Comparison of ENCODE assay signal across 8 mouse cellular contexts in genomic region chr1:39478057-39478895, GRCm38 (mm10). TPM values are rescaled to one million over a fixed set of nuclear protein-coding genes. Genes with fewer than 3 reads are reported as not detected.
DNase-seq lines count a peak whose midpoint lies in the region; ATAC-seq and TF ChIP-seq lines count a peak whose summit lies in the region.

Tbc1d8 (minus strand) TSS chr1:39478755.

- H3K9ac ChIP-seq in kidney, embryonic 15.5 days, result peak within 1 kb of the TSS; percentile 68
- peak within 1 kb of the TSS; percentile 96 for H3K9ac ChIP-seq in liver, adult 2 months (ENCODE audit: low read depth, low read length)

- peaks cover 8% of the 10 kb centered on the region for H3K27me3 ChIP-seq in C2C12 (ENCODE audit: control insufficient read depth, insufficient read depth, insufficient read length)
- peaks cover 13% of the 10 kb centered on the region for H3K27me3 ChIP-seq in heart, embryonic 10.5 days (ENCODE audit: insufficient read depth, poor library complexity, severe bottlenecking)
- peaks cover 11% of the 10 kb centered on the region; the same call in 1 of the 2 replicates for H3K27me3 ChIP-seq in kidney, embryonic 15.5 days
- no peaks in the 10 kb centered on the region for H3K27me3 ChIP-seq in liver, adult 2 months (ENCODE audit: control insufficient read depth, insufficient read depth, low read length)
- peaks cover 8% of the 10 kb centered on the region for H3K27me3 ChIP-seq in myocyte (ENCODE audit: control insufficient read depth, insufficient read depth, insufficient read length)

- H3K36me3 ChIP-seq in C2C12 (ENCODE audit: control insufficient read depth, insufficient read depth), result no peaks in the 10 kb centered on the region
- H3K36me3 ChIP-seq in heart, embryonic 10.5 days, result 0 out of 2 replicates have a peak, but pooled peaks cover 4% of the 10 kb centered on the region
- no peaks in the 10 kb centered on the region for H3K36me3 ChIP-seq in kidney, embryonic 15.5 days
- peaks cover 1% of the 10 kb centered on the region; the same call in 1 of the 2 replicates for H3K36me3 ChIP-seq in liver, adult 2 months (ENCODE audit: control insufficient read depth, insufficient read depth, low read length)
- H3K36me3 ChIP-seq in myocyte (ENCODE audit: control insufficient read depth, insufficient read depth), result no peaks in the 10 kb centered on the region

- H3K4me3 ChIP-seq in C2C12 (ENCODE audit: insufficient read depth, poor library complexity, severe bottlenecking), result peak within 1 kb of the TSS; percentile 23
- H3K4me3 ChIP-seq in heart, embryonic 10.5 days, result peak within 1 kb of the TSS; percentile 79
- H3K4me3 ChIP-seq in kidney, embryonic 15.5 days (replicated peaks), result peak within 1 kb of the TSS; percentile 62
- H3K4me3 ChIP-seq in liver, adult 2 months (ENCODE audit: insufficient read depth, low read depth, low read length), result peak within 1 kb of the TSS; percentile 94
- peak within 1 kb of the TSS; percentile 20 for H3K4me3 ChIP-seq in myocyte

- H3K9me3 ChIP-seq in heart, embryonic 10.5 days, result no peaks in the 10 kb centered on the region
- 0 out of 2 replicates have a peak, but pooled peaks cover 2% of the 10 kb centered on the region for H3K9me3 ChIP-seq in kidney, embryonic 15.5 days (replicated peaks)

- under 1% methylated on average over 86 of the region's 90 CpGs for WGBS in heart, embryonic 10.5 days
- WGBS in kidney, embryonic 15.5 days, result under 1% methylated on average over 89 of the region's 90 CpGs
- WGBS in liver, adult 2 months, result under 1% methylated on average over 79 of the region's 90 CpGs

- H3K79me2 ChIP-seq in C2C12 (ENCODE audit: control insufficient read depth, insufficient read depth) (no peaks in the 10 kb centered on the region), myocyte (ENCODE audit: control insufficient read depth, insufficient read depth) (no peaks in the 10 kb centered on the region)
- H3K79me2 ChIP-seq in liver, adult 2 months (ENCODE audit: control insufficient read depth, insufficient read depth, low read length), result peaks cover 21% of the 10 kb centered on the region

- peak within 1 kb of the TSS; percentile 91 for H3K27ac ChIP-seq in heart, embryonic 10.5 days
- H3K27ac ChIP-seq in kidney, embryonic 15.5 days, result peak within 1 kb of the TSS; percentile 88
- H3K27ac ChIP-seq in liver, adult 2 months (replicated peaks; ENCODE audit: insufficient read depth, low read depth, low read length), result peak within 1 kb of the TSS; percentile 85

- TF ChIP-seq POLR2A in brain, embryonic 14.5 days (IDR thresholded peaks at IDR 0.05; ENCODE audit: borderline replicate concordance, extremely low read depth, insufficient read depth, insufficient read length, poor library complexity, severe bottlenecking), result peak; percentile 95
- TF ChIP-seq POLR2A in liver, adult 2 months (IDR thresholded peaks at IDR 0.05; ENCODE audit: extremely low read depth, insufficient read depth, low read length), result peak; percentile 94
- TF ChIP-seq POLR2A in myocyte (IDR thresholded peaks at IDR 0.05; ENCODE audit: insufficient read length, low read depth), result peak; percentile 65

- H3K79me3 ChIP-seq in C2C12 (ENCODE audit: low read depth), result no peaks in the 10 kb centered on the region

- peak; percentile 92 for ATAC-seq in erythroblast, adult 5-6 weeks (replicated peaks; ENCODE audit: low FRiP score, poor library complexity, severe bottlenecking)
- peak; percentile 97 for ATAC-seq in kidney, embryonic 15.5 days (replicated peaks; ENCODE audit: low FRiP score)

- peak within 1 kb of the TSS; percentile 95 for H3K4me2 ChIP-seq in kidney, embryonic 15.5 days
- peak within 1 kb of the TSS; percentile 86 for H3K4me2 ChIP-seq in myocyte (ENCODE audit: low read depth)

- TF ChIP-seq CTCF in C2C12 (IDR thresholded peaks at IDR 0.05; ENCODE audit: control insufficient read depth, insufficient read depth, insufficient read length), result no peak
- no peak for TF ChIP-seq CTCF in brain, embryonic 14.5 days (IDR thresholded peaks at IDR 0.05; ENCODE audit: borderline replicate concordance, extremely low read depth, insufficient read depth, insufficient read length)
- TF ChIP-seq CTCF in liver, adult 2 months (IDR thresholded peaks at IDR 0.05; ENCODE audit: low read depth, low read length), result no peak

- H3ac ChIP-seq in C2C12 (ENCODE audit: control insufficient read depth, insufficient read length, low read depth) (peak within 1 kb of the TSS; percentile 72), myocyte (ENCODE audit: control insufficient read depth, insufficient read length) (peak within 1 kb of the TSS; percentile 22)

- DNase-seq in brain, embryonic 14.5 days (ENCODE audit: low read depth), result peak; percentile 94
- peak; percentile 96 for DNase-seq in heart, embryonic 10.5 days (ENCODE audit: low spot score)
- DNase-seq in liver, adult 2 months (ENCODE audit: extremely low read depth, low read depth, low spot score), result peak; percentile 58
- peak; percentile 79 to 91 for DNase-seq in spleen, postnatal 4 days (ENCODE audit: low spot score in 2 of 2)

- H3K4me1 ChIP-seq in heart, embryonic 10.5 days, result peaks cover 13% of the 10 kb centered on the region
- H3K4me1 ChIP-seq in kidney, embryonic 15.5 days, result peaks cover 29% of the 10 kb centered on the region
- H3K4me1 ChIP-seq in liver, adult 2 months (ENCODE audit: control insufficient read depth, insufficient read depth, low read length), result peaks cover 14% of the 10 kb centered on the region

TF ChIP-seq in C2C12, 6 proteins besides CTCF, POLR2A, EP300 and RAD21:
- no peak for TF ChIP-seq MAX (IDR thresholded peaks at IDR 0.05)
- no peak for TF ChIP-seq FOSL1 (IDR thresholded peaks at IDR 0.05; ENCODE audit: insufficient read depth, low read length, poor library complexity, severe bottlenecking)
- no peak for TF ChIP-seq CEBPB (IDR thresholded peaks at IDR 0.05; ENCODE audit: low read depth)
- TF ChIP-seq MYOD1 (IDR thresholded peaks at IDR 0.05; ENCODE audit: control insufficient read depth, insufficient read length, low read depth), result no peak
- TF ChIP-seq MYOG (IDR thresholded peaks at IDR 0.05; ENCODE audit: control insufficient read depth, extremely low read depth, insufficient read length), result no peak
- no peak for TF ChIP-seq USF1 (IDR thresholded peaks at IDR 0.05; ENCODE audit: low read depth)

TF ChIP-seq in myocyte, 11 proteins besides CTCF, POLR2A, EP300 and RAD21:
- TF ChIP-seq POLR2AphosphoS2 (IDR thresholded peaks at IDR 0.05; ENCODE audit: insufficient read length, low read depth) (no peak), MYOG (IDR thresholded peaks at IDR 0.05; ENCODE audit: control insufficient read depth in 1 of 3, insufficient read depth in 1 of 3, insufficient read length in 2 of 3, low read depth in 2 of 3) (peak in 2 of 3 experiments; percentile 42 to 81), E2F4 (IDR thresholded peaks at IDR 0.05; ENCODE audit: insufficient read depth) (no peak), MYOD1 (IDR thresholded peaks at IDR 0.05; ENCODE audit: control insufficient read depth in 1 of 3, insufficient read length in 2 of 3, low read depth in 2 of 3) (peak in 2 of 3 experiments; percentile 47 to 76), TCF12 (IDR thresholded peaks at IDR 0.05; ENCODE audit: insufficient read depth, poor library complexity, severe bottlenecking) (no peak), TCF3 (IDR thresholded peaks at IDR 0.05; ENCODE audit: insufficient read length, low read depth) (peak; percentile 82), REST (IDR thresholded peaks at IDR 0.05; ENCODE audit: insufficient read depth, insufficient read length) (no peak), CEBPB (IDR thresholded peaks at IDR 0.05; ENCODE audit: insufficient read depth, poor library complexity, severe bottlenecking) (no peak), USF1 (IDR thresholded peaks at IDR 0.05; ENCODE audit: low read depth) (no peak), MAX (IDR thresholded peaks at IDR 0.05; ENCODE audit: low read depth) (no peak)

RNA-seq across cellular contexts. Expression of gene Tbc1d8, which starts in this region (rescaled TPM):
- 0.43 TPM for polyA plus RNA-seq in C2C12 (2012; fragmentation: generic; extraction: Trizol)
- polyA plus RNA-seq in brain, embryonic 14.5 days (2012; rRNA removed), result 12.6 and 12.8 TPM in 2 replicates
- 29.5 and 36.5 TPM in 2 replicates for total RNA-seq in erythroblast, adult 5-6 weeks (2015; ENCODE audit: low replicate concordance)
- 9.6 and 12.0 TPM in 2 replicates for total RNA-seq in erythroblast, adult 5-6 weeks (2017; ENCODE audit: low replicate concordance)
- polyA plus RNA-seq in heart, embryonic 10.5 days (2016; fragmentation: Nextera tagmentation; extraction: Ambion mirVana), result 7.5 and 11.6 TPM in 2 replicates
- polyA plus RNA-seq in kidney, embryonic 15.5 days (2015; fragmentation: Nextera tagmentation; extraction: Ambion mirVana), result 9.9 and 10.4 TPM in 2 replicates
- total RNA-seq in liver, adult 2 months (2014; rRNA removed), result 7.0 and 12.6 TPM in 2 replicates
- 8.2 and 13.9 TPM in 2 replicates for polyA plus RNA-seq in liver, adult 2 months (2012; rRNA removed)
- polyA plus RNA-seq in myocyte (2012; fragmentation: generic; extraction: Trizol), result 5.8 TPM

Comparison
In these comparisons a context has a peak if more than half of its experiments do, and no peak if none do; other contexts are left out.
1. Peak in every context shown above with its lines: DNase-seq, ATAC-seq, H3K4me3 ChIP-seq and H3K27ac ChIP-seq.
2. H3K4me3 ChIP-seq: peak in every context shown above with its lines; median percentile 94 in liver, adult 2 months; 79 in heart, embryonic 10.5 days; 62 in kidney, embryonic 15.5 days; 23 in C2C12; 20 in myocyte.